Mouse (Mus musculus): ENCODE results near the gene Bak1.
A peak's percentile ranks its signal among the peaks of the same experiment; 100 is the strongest.

GRCm38 (mm10) chr17:27032869-27033268 is 4.1 kb upstream of the Bak1 start:
- TF ChIP-seq MAFK (IDR thresholded peaks at IDR 0.05; ENCODE audit: borderline replicate concordance, low read depth, low read length) = no peak
- no peak for TF ChIP-seq ZNF384 (IDR thresholded peaks at IDR 0.05; ENCODE audit: low read depth, low read length)
- TF ChIP-seq GABPA (IDR thresholded peaks at IDR 0.05; ENCODE audit: low read depth, low read length) = no peak
- TF ChIP-seq HCFC1 (IDR thresholded peaks at IDR 0.05; ENCODE audit: low read depth, low read length) = no peak
- peak; percentile 92 to 93 (median 92) for TF ChIP-seq CTCF (IDR thresholded peaks at IDR 0.05 in 2 of 3, conservative IDR thresholded peaks at IDR 0.05 in 1 of 3; ENCODE audit: control insufficient read depth in 1 of 3, insufficient read depth in 1 of 3, low read depth in 2 of 3, low read length in 3 of 3, poor library complexity in 1 of 3, severe bottlenecking in 1 of 3)
- peak; percentile 89 for TF ChIP-seq SMC3 (IDR thresholded peaks at IDR 0.05; ENCODE audit: low read depth, low read length)

All from MEL (cell line).